Mouse (Mus musculus) left cerebral cortex, postnatal 14 days (tissue): ENCODE results near the gene 4930469K13Rik. TPM values are rescaled to one million over a fixed set of nuclear protein-coding genes. Genes with fewer than 3 reads are reported as not detected.
A peak's percentile ranks its signal among the peaks of the same experiment; 100 is the strongest.

ENCODE experiments used
- DNase-seq, 2 experiments: peaks; one replicate each; pipeline ENCODE4 v3.0.0; 2021 to 2022; ENCODE audit warnings: low spot score in 2 of 2, mixed read lengths in 1 of 2
- intact Hi-C: fragments of 180-260 bp; cut with DNase I; formaldehyde crosslinking; loops from one replicate; pipeline ENCODE4 v1.15.1; 2025
- total RNA-seq, 2 experiments: library from RNA; stranded (reverse); gene quantifications; 2 replicates each; pipeline ENCODE4 v1.2.3; 2021

Gene 4930469K13Rik
- total RNA-seq, 2 experiments from 2014 or later, result not detected

- intact Hi-C loops, result loop anchor here (5.0 to 10.0 kb wide), 3 partner anchors 80 to 275 kb away; no protein-coding TSS in a partner anchor
- no peak for DNase-seq
These were observed 90.7 kb downstream of the 4930469K13Rik start for GRCm38 (mm10) chr11:34007616-34008015.

GRCm38 (mm10) chr11:34002593-34002965, 95.8 kb downstream of the 4930469K13Rik start:
- intact Hi-C loops, result loop anchor here (2.0 to 10.0 kb wide), 2 partner anchors 70 to 212 kb away; no protein-coding TSS in a partner anchor
- DNase-seq, result no peak

- intact Hi-C loops, result loop anchor here (2.0 to 10.0 kb wide), 2 partner anchors 71 to 213 kb away; no protein-coding TSS in a partner anchor
- DNase-seq, result peak; percentile 62 to 79
These were observed 96.3 kb downstream of the 4930469K13Rik start for GRCm38 (mm10) chr11:34001938-34002592.

DNA sequence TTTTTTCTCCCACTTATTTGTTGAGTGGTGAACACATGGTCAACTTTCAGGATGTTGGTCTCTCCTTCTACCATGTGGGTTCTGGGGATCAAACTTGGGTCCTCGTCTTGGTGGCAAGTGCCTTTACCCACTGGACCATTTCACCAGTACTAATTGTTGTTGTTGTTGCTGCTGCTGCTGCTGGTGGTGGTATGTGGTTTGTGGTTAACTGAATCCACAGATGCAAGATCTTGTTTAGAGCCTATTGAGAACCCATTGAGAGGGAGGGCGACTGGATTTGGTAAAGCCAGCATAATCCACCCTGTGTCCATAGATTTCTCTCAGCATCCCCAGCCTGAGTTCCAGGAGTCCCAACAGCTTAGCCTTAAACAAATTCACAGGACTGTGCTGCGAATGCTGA, 97.9 kb downstream of the 4930469K13Rik start:
- intact Hi-C loops, result loop anchor here (10.0 kb wide), 1 partner anchor 214 kb away; no protein-coding TSS in a partner anchor

GRCm38 (mm10) chr11:33998244-33998643, 100.1 kb downstream of the 4930469K13Rik start:
- no peak for DNase-seq
- intact Hi-C loops, result no loop called here

More for the DNA sequence above, 97.9 kb downstream of the 4930469K13Rik start:
- no peak for DNase-seq

DNA sequence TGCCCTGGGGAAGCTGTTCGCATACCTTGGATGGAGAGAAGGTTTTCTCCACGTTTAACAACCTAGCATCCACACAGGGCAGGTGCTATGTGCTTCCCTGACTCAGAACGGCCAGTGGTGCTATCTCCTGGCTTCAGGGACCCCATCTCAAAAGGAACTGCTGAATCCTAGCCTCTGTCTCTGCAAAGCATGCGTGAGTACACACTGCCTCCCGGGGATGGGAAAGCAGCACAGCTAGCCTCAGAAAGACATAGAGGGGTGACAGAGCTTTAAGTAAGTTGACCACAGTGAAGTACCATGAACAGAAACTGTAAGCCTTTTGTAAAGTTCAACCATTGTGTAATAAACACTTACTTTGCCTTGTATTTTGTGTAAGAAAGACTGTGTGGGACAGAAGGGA, 104.9 kb downstream of the 4930469K13Rik start:
- intact Hi-C loops, result no loop called here
- DNase-seq, result no peak

- no peak for DNase-seq
- intact Hi-C loops, result no loop called here
These were observed 105.4 kb downstream of the 4930469K13Rik start, which contains the start of gene Kcnip1 for GRCm38 (mm10) chr11:33992938-33993337. Gene Kcnip1 (minus strand): TSS chr11:33993152.

- no peak for DNase-seq
- intact Hi-C loops, result no loop called here
These were observed 108.4 kb downstream of the 4930469K13Rik start for GRCm38 (mm10) chr11:33990002-33990401.

GRCm38 (mm10) chr11:33986525-33986924, 111.8 kb downstream of the 4930469K13Rik start:
- DNase-seq, result no peak
- intact Hi-C loops, result no loop called here

DNA sequence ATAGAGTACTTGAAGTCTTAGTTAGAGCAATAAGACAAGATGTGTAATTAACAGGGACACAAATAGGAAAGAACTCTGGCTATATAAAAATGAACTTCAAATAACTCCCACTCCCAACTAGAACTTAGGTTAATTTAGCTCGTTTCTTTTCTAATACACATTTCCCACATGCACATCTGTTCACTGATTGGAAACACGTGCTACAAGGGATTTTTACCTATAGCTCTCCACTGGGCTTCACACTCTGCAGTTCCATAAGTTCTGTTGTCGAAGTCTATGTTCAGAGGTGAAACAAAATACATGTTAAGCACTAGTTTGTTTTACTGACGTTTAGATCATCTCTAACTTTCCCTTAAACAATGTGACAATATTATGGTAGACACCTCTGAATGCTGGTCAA, 118.2 kb downstream of the 4930469K13Rik start:
- intact Hi-C loops, result no loop called here
- no peak for DNase-seq

- intact Hi-C loops, result no loop called here
- DNase-seq, result no peak
These were observed 123.2 kb downstream of the 4930469K13Rik start for GRCm38 (mm10) chr11:33975121-33975520.

DNA sequence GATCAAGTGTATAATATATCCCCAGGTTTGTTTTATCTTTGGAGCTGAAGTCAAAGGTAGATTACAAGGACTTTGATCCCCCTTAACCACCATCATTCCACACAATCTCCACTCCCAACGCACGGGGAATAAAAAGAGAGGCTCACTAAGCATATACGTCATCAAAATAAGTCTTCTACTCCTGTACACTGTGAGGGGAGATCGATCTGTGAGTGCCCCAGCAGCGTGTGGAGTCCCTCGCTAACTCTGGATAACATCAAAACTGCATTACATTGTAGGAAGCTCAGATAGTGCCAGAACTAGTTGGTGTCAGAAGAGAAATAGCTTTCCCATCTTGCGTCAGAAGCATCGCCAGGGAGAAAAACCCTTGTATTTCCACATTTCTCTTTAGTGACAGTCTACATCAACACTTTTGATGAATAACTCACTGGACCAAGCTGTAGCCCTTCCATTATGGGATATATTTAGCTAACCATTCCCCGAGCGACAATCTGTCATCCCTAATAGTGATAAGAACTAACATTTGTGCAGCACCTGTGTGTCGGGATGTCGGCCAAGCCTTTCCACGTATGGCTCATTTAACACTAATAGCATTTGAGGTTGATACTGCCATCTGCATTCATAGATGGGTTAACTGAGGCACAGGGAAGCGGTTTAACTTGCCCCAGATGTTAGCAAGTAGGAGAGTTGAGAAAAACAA, 123.9 kb downstream of the 4930469K13Rik start:
- DNase-seq, result no peak
- intact Hi-C loops, result no loop called here

DNA sequence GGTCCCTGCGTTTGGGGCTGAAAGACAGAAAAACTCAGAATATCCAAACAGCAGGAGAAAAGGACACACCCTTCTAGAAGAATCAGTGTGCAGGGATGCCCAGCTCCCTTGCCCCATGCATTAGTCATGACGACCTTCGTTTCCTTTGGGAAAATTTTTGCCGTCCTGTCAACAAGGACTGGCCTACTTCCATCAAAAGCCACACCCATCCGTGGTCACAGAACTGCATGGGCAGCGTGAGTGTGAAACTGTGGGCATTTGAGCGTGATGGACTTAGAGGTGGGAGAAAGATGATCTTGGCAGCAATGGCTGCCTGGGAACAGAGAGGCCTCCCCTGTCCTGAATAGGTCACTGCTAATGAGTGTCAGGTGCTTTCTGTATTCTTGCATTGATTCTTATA, 126.2 kb downstream of the 4930469K13Rik start:
- intact Hi-C loops, result no loop called here

GRCm38 (mm10) chr11:33969199-33969598, 129.2 kb downstream of the 4930469K13Rik start:
- intact Hi-C loops, result no loop called here
- no peak for DNase-seq

More for the DNA sequence above, 126.2 kb downstream of the 4930469K13Rik start:
- DNase-seq, result no peak

DNA sequence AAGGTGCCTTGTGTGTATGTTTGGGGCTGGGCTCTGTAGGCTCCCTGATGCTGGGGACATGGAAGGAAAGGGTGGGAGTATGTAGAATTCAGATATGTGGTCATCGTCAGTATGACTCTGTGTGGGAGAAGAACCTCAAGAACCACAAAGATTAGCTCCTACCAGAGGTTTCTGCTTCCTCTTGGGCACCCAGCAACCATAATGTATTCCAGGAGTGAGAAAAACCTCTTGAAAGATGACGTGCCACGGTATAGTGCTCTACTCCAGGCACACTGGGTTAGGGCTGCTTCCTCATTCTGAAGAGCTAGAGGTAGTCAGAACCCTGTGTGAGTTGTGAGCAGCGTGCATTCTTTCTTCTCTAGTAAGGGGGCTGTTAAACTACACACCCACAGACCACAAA, 130.6 kb downstream of the 4930469K13Rik start:
- intact Hi-C loops, result no loop called here
- no peak for DNase-seq

DNA sequence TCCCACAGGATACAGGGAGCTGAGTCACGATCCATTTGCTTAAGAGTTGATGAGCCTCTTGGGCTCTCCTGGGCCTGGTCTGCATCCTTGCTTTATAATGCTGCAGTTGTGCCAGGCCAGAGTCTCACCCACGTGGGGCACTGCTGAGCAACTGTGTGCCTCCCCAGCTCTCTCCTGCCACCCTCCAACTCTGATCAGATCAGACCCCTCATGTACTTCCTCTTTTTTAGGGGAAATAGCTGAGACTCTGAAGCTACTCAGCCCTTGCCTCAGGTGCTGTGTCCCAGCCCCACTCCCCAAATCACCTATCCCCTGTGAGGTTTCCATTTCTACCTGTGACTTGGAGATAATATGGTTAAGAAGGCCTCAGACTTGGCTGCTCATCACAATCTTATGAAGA, 133.0 kb downstream of the 4930469K13Rik start:
- intact Hi-C loops, result no loop called here
- DNase-seq, result no peak

DNA sequence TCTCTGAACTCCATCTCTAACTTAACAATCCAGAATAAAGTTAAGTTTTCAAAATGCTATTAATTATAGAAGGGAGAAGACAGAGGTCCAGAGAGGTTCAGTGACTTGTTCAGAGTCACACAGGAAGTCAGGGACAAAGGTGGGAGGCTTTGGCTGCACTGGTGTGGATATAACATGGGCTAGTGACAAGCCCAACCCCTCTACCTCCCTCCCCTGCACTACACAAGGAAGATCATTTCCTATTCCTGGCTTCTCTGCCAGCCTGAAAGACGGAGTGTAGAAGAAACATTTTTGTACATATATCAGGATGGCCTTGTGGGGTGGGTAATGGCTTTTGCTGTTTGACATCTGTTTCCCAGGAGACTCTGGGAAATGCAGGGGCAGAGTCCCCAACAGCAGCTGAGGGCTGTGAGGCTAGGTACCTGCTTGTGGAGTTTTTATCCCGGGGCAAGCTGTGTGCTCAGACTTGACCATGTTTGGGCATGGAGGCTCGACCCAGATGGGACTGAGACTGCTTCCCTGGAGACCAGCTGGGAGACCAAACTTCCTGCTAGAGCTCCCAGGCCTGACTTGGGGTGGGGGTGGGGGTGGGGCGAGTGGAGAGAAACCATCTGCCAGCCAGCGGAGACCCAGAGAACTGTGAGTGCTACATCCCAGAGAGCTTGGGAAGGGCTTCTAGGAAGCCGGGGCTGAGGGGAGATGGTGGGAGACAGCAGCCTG, 135.5 kb downstream of the 4930469K13Rik start, which contains the start of gene Kcnmb1:
Gene Kcnmb1, plus strand, starts transcription at position 326 of the 720 bp plus-strand sequence.
- intact Hi-C loops, result no loop called here
- DNase-seq, result no peak

DNA sequence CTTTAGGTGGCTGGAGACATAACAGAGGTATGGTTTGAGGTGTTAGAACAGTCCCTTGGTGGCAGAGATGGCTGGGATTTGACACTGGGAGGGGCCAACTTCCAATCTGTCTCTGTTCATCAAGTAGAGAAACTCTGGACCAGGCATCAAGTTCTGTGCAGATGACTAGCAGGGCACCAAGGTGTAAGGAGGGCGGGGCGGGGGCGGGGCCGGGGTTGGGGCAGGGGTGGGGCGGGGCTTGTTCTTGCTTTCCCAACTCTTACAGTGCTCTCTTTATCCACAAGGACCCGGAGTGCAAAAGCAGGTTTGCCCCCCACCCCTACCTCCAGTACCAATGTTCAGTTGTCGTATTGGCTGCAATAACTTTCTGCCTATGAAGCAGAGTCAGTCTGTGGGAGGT, 136.2 kb downstream of the 4930469K13Rik start:
- intact Hi-C loops, result no loop called here
- DNase-seq, result no peak

DNA sequence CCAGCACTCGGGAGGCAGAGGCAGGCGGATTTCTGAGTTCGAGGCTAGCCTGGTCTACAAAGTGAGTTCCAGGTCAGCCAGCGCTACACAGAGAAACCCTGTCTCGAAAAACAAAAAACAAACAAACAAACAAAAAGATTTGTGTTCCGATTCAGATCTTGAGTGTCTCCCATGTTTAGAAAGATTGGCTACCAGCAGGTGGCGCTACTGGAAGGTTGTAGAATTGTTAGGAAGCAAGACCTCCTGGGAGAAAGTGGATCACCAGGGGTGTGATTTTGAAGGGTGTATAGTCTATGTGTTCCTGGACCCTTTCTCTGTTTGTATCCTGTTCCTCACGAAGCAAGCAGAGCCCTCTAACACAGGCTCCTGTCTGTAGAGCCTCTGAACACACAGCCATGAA, 139.6 kb downstream of the 4930469K13Rik start:
- intact Hi-C loops, result no loop called here

GRCm38 (mm10) chr11:33957595-33957994, 140.8 kb downstream of the 4930469K13Rik start:
- intact Hi-C loops, result no loop called here
- DNase-seq, result no peak

More for the DNA sequence above, 139.6 kb downstream of the 4930469K13Rik start:
- peak in 1 of 2 experiments; percentile 28 for DNase-seq
